Mouse (Mus musculus) MEL (cell line): Measurements from ENCODE around the gene Stam.

Experiments used
- CTCF ChIP-seq, 3 experiments: IDR thresholded peaks in 2 of 3; conservative IDR thresholded peaks in 1 of 3; 2 replicates each; pipeline ENCODE4 v1.5.1; 2011 to 2012; ENCODE audit warnings: low read length in 3 of 3, low read depth in 2 of 3, mild to moderate bottlenecking in 2 of 3, improper control_type of control experiment in 1 of 3, inconsistent platforms in 1 of 3, mixed read lengths in 1 of 3, moderate library complexity in 1 of 3; ENCODE audit not compliant: control insufficient read depth in 1 of 3, insufficient read depth in 1 of 3, poor library complexity in 1 of 3, severe bottlenecking in 1 of 3
- JUND ChIP-seq: IDR thresholded peaks from 2 replicates; pipeline ENCODE4 v1.6.1; 2011; ENCODE audit warnings: low read depth, mild to moderate bottlenecking, improper control_type of control experiment, low read length
- MAX ChIP-seq: IDR thresholded peaks from 2 replicates; pipeline ENCODE4 v1.6.1; 2011; ENCODE audit warnings: low read length, improper control_type of control experiment
- NRF1 ChIP-seq: IDR thresholded peaks from 2 replicates; pipeline ENCODE4 v1.6.1; 2014; ENCODE audit warnings: low read depth, mild to moderate bottlenecking, inconsistent platforms, low read length, improper control_type of control experiment, moderate library complexity; ENCODE audit not compliant: poor library complexity, insufficient read depth, severe bottlenecking
- RAD21 ChIP-seq: IDR thresholded peaks from 2 replicates; pipeline ENCODE4 v1.6.1; 2011; ENCODE audit warnings: mild to moderate bottlenecking, low read depth, low read length, improper control_type of control experiment
- TAL1 ChIP-seq: IDR thresholded peaks from 2 replicates; pipeline ENCODE4 v1.6.1; 2012; ENCODE audit warnings: mild to moderate bottlenecking, inconsistent platforms, low read length, moderate library complexity, mixed read lengths
- TBP ChIP-seq: IDR thresholded peaks from 2 replicates; pipeline ENCODE4 v1.8.0; 2011; ENCODE audit warnings: low read depth, low read length, improper control_type of control experiment

GRCm38 (mm10) chr2:14041249-14041648 is 32.6 kb upstream of the Stam start:
- TF ChIP-seq TAL1 = no peak
- no peak for TF ChIP-seq NRF1
- no peak for TF ChIP-seq MAX
- no peak for TF ChIP-seq CTCF (IDR thresholded peaks at IDR 0.05 in 2 of 3, conservative IDR thresholded peaks at IDR 0.05 in 1 of 3; ENCODE audit: control insufficient read depth in 1 of 3, insufficient read depth in 1 of 3, low read depth in 2 of 3, low read length in 3 of 3, poor library complexity in 1 of 3, severe bottlenecking in 1 of 3)
- no peak for TF ChIP-seq RAD21
- no peak for TF ChIP-seq TBP
- no peak for TF ChIP-seq JUND
